Mouse (Mus musculus) thymus, postnatal 0 days (tissue): ENCODE results near the gene Adgre5. TPM values are rescaled to one million over a fixed set of nuclear protein-coding genes. Genes with fewer than 3 reads are reported as not detected.

Source experiments
- DNase-seq: peaks from one replicate; pipeline ENCODE4 v3.0.0-alpha.2; 2015; ENCODE audit warnings: low spot score
- microRNA-seq: library from miRNA; unstranded; fragments of <30 nt; microRNA quantifications from one replicate; pipeline ENCODE4, GENCODE M21; 2016; ENCODE audit warnings: borderline number of aligned reads
- polyA plus RNA-seq: library from polyadenylated mRNA; unstranded; fragments of >200 nt; fragmentation: Nextera tagmentation; extraction: Ambion mirVana; gene quantifications from 2 replicates; pipeline ENCODE4 v1.2.1, GENCODE M21; 2015

Gene Adgre5
- polyA plus RNA-seq, 1 experiment from 2014 or later: 71.6 TPM

DNA sequence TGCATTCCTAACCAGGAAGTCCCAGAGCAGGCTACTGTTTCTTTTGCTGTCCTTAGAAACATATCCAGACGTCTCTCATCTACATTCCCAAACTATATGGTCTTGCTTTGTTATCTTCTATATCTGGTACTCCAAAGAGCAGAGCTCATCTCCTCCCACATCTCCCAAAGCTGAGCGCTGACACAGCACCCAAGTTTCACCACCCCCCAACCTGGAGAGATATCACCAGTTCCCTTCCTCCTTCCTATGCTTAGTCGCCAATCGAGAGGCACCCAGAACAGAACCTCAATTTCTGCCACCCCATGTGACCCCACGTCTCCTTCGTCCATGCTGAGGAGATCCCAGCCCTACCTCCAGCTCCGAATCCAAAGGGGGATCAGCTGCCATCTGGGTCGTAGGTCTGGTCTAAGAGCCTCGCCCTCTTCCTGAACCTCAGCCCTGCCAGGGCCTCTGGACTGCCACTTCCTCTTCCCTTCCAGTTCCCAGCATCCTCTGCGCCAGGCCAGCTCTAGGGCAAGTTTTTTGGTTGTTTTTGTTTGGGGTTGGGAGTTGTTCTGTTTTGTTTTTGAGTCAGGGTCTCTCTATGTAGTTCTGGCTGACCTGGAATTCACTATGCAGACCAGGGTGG is 47.4 kb downstream of the Adgre5 start:
- peak; percentile 40 for DNase-seq

DNA sequence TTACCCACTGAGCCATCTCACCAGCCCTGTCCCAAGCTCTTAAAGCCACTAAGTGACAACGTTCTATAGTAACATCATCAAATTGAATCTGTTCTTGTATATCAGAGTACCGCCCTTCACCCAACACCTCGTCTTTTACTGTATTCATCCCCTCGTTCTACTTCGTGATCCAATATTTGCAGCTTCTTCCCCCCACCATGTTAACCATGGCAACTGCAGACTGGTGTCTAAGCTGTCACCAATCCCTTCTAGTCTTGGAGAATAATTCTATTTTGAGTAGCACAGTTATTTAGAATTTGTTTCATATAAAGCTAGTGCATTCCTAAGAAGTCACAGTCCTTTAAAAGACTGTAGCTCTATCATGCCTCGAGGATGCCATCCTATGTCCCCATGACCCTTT is 51.9 kb downstream of the Adgre5 start:
- DNase-seq: no peak

DNA sequence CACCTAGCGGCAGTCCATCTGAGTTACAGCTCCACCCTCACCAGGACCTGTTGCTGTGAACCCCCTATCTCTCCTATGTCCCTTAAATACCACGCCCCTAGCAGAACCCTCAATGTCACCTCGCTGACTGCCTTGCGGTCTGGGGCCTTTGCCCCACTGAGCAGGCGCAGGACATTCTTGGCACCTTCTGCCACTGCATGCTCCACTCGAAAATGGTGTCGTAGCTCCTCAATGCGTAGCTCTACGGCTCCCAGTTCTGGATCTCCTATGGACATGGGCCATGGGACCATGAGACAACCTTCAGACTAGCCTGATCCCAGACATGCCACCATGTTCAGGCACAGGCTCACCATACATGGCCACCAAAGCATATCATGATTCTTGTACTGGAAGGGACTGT is 56.6 kb downstream of the Adgre5 start:
- DNase-seq: no peak

DNA sequence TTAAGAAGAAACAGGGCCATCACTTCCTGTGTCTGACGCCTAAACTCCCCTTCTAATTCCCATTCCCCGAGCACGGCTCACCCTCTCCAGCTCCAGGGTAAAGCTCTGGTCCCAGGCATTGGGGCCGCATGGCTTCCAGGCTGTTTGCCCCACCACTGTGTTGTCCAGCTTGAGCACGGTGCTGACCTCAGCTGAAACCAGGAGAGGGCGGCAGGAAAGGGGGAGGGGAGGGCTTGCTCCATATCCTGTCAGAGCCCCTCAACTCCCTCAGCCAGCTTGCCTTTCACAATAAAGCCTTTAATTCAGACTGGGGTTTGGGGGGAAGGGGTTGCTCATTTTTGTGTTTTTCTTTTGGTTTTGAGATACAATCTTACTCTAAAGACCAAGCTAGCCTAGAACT is 60.0 kb downstream of the Adgre5 start:
- DNase-seq: no peak

DNA sequence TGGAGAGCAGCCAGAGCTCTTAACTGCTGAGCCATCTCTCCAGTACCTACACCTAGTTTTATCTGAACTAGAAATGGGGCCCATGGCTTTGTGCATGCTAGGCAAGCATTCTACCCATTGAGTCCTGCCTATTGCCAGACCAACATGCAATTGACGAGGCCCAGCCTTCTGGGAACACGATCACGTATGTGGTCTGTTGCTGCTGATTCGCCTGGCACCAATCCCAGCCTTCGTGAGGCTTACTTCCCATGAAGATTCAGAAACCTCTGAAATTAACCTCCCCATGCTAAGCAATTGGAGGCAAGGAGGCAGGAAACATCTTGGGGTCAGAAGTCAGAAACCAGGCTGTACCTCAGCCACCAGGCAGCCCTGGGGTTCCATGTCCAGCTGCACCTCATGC is 60.5 kb downstream of the Adgre5 start:
- DNase-seq: no peak

DNA sequence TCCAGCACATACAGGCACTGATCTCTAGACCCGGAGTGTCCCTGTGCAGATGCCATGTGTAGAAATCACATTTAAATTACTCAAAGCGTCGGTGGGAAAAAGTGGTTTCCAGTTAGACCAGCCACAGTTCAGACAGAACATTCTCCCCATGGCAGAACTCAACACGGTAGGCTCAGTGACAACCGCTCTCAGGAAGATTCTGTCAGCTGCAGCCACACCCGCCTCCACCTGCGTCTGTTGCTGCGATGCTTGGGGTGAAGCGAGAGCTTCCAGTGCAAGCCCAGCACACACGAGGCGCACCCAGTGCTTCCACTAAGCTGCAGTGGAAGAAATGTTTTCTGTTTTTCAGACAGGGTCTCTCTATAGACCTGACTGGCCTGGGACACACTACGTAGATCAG is 61.3 kb downstream of the Adgre5 start:
- DNase-seq: no peak

DNA sequence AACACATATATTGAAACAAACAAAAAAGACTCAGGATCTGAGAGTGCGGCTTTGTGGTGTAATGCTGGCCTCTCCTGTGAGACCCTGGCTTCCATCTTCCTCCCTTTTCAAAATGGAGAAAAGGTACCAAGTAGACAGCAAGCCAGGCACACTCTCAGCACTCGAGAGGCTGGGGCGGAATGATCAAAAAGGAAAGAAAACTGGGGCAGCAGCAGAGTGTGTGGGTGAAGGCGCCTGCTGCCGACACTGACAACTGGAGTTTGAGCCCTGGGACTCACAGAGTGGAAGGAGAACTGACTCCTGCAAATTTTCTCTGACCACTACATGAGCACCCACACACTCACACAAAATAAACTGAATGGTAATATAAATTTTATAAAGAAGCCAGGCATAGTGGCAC is 66.6 kb downstream of the Adgre5 start:
- no peak for DNase-seq

Small RNA genes within 50 kb of the gene (microRNA-seq; reads per million reads assigned to microRNA genes)
- gene Mir1668: not detected

Other genes with a start within 250 kb of the Adgre5 start
- not detected in 2 replicates for gene Olfr370, start 205.5 kb downstream of the Adgre5 start, polyA plus RNA-seq
- gene Ndufb7, start 174.7 kb downstream of the Adgre5 start, polyA plus RNA-seq: 503 and 517 TPM in 2 replicates
- 315 and 341 TPM in 2 replicates for gene Tecr, start 133.4 kb downstream of the Adgre5 start, polyA plus RNA-seq
- 71.2 and 92.9 TPM in 2 replicates for gene Dnajb1, start 133.1 kb downstream of the Adgre5 start, polyA plus RNA-seq
- 89.3 and 90.6 TPM in 2 replicates for gene Gipc1, start 88.6 kb downstream of the Adgre5 start, polyA plus RNA-seq
- 0.42 and 0.82 TPM in 2 replicates for gene Ptger1, start 74.6 kb downstream of the Adgre5 start, polyA plus RNA-seq
- gene Pkn1, start 42.1 kb downstream of the Adgre5 start, polyA plus RNA-seq: 38.8 and 44.8 TPM in 2 replicates
- gene Ddx39, start 26.1 kb downstream of the Adgre5 start, polyA plus RNA-seq: 325 and 328 TPM in 2 replicates
- 7.8 and 14.3 TPM in 2 replicates for gene Adgrl1, start 158.8 kb upstream of the Adgre5 start, polyA plus RNA-seq
- gene Gm10644, start 213.9 kb upstream of the Adgre5 start, polyA plus RNA-seq: 0.10 and 0.18 TPM in 2 replicates
- 117 and 135 TPM in 2 replicates for gene Asf1b, start 214.2 kb upstream of the Adgre5 start, polyA plus RNA-seq
- gene Prkaca, start 231.7 kb upstream of the Adgre5 start, polyA plus RNA-seq: 64.2 and 65.8 TPM in 2 replicates